Mouse (Mus musculus) right cerebral cortex, postnatal 10 days (tissue): Measurements from ENCODE around the gene Pnkp.

Experiments
- DNase-seq, 2 experiments: peaks; one replicate each; pipeline ENCODE4 v3.0.0; 2021; ENCODE audit warnings: low spot score in 2 of 2

Pnkp gene

DNA sequence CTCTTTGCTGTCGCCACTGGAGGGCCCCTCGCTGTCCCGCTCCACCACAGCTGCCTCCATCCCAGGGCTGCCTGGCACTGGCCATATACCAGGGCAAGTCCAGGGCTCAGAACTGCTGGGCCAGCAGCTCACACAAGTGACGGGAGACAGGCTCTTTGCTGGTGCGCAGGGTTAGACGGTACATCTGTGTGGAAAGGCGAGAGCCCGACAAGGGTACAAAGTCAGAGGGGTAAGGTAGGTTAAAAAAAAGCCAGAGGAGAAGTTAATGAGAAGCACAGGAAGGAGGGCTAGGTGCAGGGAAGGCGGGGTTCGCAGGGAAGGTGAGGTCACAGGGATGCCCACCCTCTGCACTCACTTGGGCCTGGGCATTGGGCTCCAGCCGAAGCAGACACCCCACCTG is 43.7 kb downstream of the Pnkp start:
- DNase-seq = no peak

DNA sequence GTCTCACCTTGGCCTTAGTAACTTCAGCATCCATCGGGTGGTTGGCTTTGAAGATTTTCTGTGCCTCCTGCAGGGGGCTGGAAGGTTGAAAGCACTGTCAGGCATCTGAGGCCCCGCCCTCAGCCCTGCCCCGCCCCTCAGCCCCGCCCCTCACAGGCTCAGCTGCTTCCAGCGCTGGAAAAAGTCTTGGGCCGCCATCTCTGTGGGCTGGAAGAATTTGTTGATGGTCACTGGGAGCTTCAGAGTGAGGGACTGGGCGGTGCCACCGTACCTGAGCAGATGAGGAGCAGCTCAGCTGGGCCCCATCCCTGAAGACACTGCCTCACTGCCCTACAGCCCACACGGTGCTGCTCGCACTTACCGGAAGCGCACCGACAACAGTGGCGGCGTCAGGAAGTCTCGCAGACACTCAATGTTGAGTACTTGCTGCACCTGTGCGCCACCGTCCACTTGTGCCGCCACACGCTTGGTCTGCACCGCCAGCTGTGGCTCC is 44.3 kb downstream of the Pnkp start:
- no peak for DNase-seq

DNA sequence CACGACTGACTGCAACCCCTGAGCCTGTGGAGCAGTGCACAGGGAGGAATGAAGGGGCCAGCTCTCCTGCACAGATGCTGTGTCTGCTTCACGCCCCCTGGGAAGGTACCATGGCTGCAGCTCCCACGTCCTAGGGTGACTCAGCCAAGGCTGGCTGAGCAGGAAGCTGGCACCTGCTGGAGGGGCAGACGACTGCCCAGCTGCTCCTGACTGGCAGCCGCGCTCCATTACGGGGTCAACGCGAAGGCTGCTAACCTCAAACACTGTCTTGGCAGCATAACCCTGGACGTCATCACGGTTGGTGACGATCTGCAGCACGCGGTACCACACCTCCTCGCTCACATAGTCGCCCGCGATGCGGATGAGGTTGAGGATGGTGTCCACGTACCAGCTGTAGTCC is 48.5 kb downstream of the Pnkp start:
- DNase-seq = no peak

DNA sequence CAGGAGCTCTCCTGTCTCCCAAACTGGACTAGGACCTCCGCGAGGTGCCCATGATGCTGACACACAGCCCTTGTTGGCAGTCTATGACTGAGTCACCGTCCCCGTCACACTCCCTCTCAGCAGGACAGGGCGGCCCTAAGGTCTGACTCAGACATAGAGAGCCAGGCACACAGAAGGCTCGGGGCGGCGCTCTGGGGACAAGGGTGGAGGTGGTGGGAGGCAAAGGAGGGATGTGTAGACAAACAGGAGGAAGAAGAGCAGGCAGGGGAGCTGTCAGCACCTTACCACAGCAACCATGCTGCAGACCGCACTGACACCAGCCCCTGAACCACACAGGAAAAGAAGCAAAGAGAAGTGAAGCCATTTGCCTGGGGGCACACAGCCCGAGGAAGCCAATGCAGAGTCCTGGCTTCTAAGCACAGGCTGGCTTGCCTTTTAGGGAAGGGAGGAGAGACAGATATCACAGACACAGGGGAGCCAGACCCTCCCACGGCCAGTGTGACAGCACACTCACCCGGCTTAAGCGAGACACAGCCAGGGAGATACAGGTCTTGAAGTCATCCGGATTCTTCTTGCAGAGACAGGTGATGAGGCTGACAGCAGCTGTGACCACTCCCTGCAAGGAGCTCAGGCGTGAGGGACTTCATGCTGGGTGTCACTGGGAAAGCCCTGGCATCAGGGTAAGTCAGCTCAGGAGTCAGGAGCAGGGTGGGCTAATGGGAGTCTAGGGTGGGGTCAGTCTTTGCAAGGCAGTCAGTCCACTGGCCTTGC is 52.0 kb downstream of the Pnkp start:
- peak in 1 of 2 experiments; percentile 21 for DNase-seq
